Mouse (Mus musculus): ENCODE data around the gene Islr2. TPM values are rescaled to one million over a fixed set of nuclear protein-coding genes. Genes with fewer than 3 reads are reported as not detected.
A peak's percentile ranks its signal among the peaks of the same experiment; 100 is the strongest.
"Not testable (repeated sequence)": the region's sequence is repeated elsewhere in the genome, so short reads cannot be mapped to it uniquely, and the experiment has no call there.

Gene Islr2
- 0.43 TPM in 1 of 2 replicates, not detected in the other for polyA plus RNA-seq (2014; fragmentation: Nextera tagmentation; extraction: Ambion mirVana)

GRCm38 (mm10) chr9:58203516-58204447 is at the start of gene Islr2, which contains the start of gene Islr:
Gene Islr2 (minus strand): TSS chr9:58204319.
Gene Islr (minus strand): TSS chr9:58204306.
- no peaks in the 10 kb centered on the region for H3K36me3 ChIP-seq (ENCODE audit: control insufficient read depth, insufficient read depth, low read length)
- H3K4me3 ChIP-seq (ENCODE audit: low read depth, low read length), result peak within 1 kb of the TSS; percentile 41
- DNase-seq (ENCODE audit: low spot score) (peak; percentile 65), ATAC-seq (replicated peaks; ENCODE audit: low FRiP score) (peak; percentile 64; the same call in 1 of the 2 replicates)
- H3K27me3 ChIP-seq (replicated peaks; ENCODE audit: control insufficient read depth, insufficient read depth, low read length), result peaks cover 73% of the 10 kb centered on the region
- no peak within 1 kb of the TSS for H3K27ac ChIP-seq (ENCODE audit: low read depth, low read length)
- peaks cover 2% of the 10 kb centered on the region; the same call in 1 of the 2 replicates for H3K4me1 ChIP-seq (replicated peaks; ENCODE audit: control insufficient read depth, insufficient read depth, low read length)
- peak within 1 kb of the TSS; percentile 64 for H3K4me2 ChIP-seq
- H3K9me3 ChIP-seq (ENCODE audit: control insufficient read depth, low read length), result no peaks in the 10 kb centered on the region
- 3% methylated on average over 42 of the region's 42 CpGs for WGBS
- no peak within 1 kb of the TSS for H3K9ac ChIP-seq (ENCODE audit: low read depth, low read length)

GRCm38 (mm10) chr9:58253805-58254122 is 49.6 kb upstream of the Islr2 start:
- Histone ChIP-seq H3K4me3 (ENCODE audit: low read depth, low read length) (peak overlapping the region; percentile 66), H3K4me2 (peak overlapping the region; percentile 74), H3K27ac (ENCODE audit: low read depth, low read length) (0 out of 2 replicates have a peak overlapping the region, but pooled peaks have one; percentile 49), H3K9ac (ENCODE audit: low read depth, low read length) (peak overlapping the region; percentile 66), H3K4me1 (replicated peaks; ENCODE audit: control insufficient read depth, insufficient read depth, low read length) (peaks cover 17% of the 10 kb centered on the region)
- WGBS, result 63% methylated on average over 5 of the region's 5 CpGs
- not testable (repeated sequence) for H3K27me3 ChIP-seq (replicated peaks; ENCODE audit: control insufficient read depth, insufficient read depth, low read length); H3K9me3 ChIP-seq (ENCODE audit: control insufficient read depth, low read length); DNase-seq (ENCODE audit: low spot score); ATAC-seq (replicated peaks; ENCODE audit: low FRiP score); H3K36me3 ChIP-seq (ENCODE audit: control insufficient read depth, insufficient read depth, low read length)

- Histone ChIP-seq H3K4me3 (ENCODE audit: low read depth, low read length) (peak within 1 kb of the TSS; percentile 66), H3K27ac (ENCODE audit: low read depth, low read length) (0 out of 2 replicates have a peak within 1 kb of the TSS, but pooled peaks have one; percentile 49), H3K4me1 (replicated peaks; ENCODE audit: control insufficient read depth, insufficient read depth, low read length) (peaks cover 22% of the 10 kb centered on the region), H3K27me3 (replicated peaks; ENCODE audit: control insufficient read depth, insufficient read depth, low read length) (no peaks in the 10 kb centered on the region), H3K9ac (ENCODE audit: low read depth, low read length) (peak within 1 kb of the TSS; percentile 66), H3K36me3 (ENCODE audit: control insufficient read depth, insufficient read depth, low read length) (peaks cover 2% of the 10 kb centered on the region; the same call in 1 of the 2 replicates), H3K9me3 (ENCODE audit: control insufficient read depth, low read length) (no peaks in the 10 kb centered on the region), H3K4me2 (peak within 1 kb of the TSS; percentile 74)
- ATAC-seq (replicated peaks; ENCODE audit: low FRiP score), result peak; percentile 95
- peak; percentile 96 for DNase-seq (ENCODE audit: low spot score)
- under 1% methylated on average over 31 of the region's 31 CpGs for WGBS
These were observed 49.1 kb upstream of the Islr2 start, which contains the start of gene Stoml1 for GRCm38 (mm10) chr9:58253033-58253804. Gene Stoml1 (plus strand): TSS chr9:58253164.

GRCm38 (mm10) chr9:58250730-58251129 is 46.6 kb upstream of the Islr2 start:
- H3K27ac ChIP-seq (ENCODE audit: low read depth, low read length), result peak overlapping the region; percentile 64; the same call in 1 of the 2 replicates
- not testable (repeated sequence) for H3K4me3 ChIP-seq (ENCODE audit: low read depth, low read length); ATAC-seq (replicated peaks; ENCODE audit: low FRiP score); H3K27me3 ChIP-seq (replicated peaks; ENCODE audit: control insufficient read depth, insufficient read depth, low read length); H3K4me2 ChIP-seq; H3K36me3 ChIP-seq (ENCODE audit: control insufficient read depth, insufficient read depth, low read length); DNase-seq (ENCODE audit: low spot score); H3K9ac ChIP-seq (ENCODE audit: low read depth, low read length); H3K9me3 ChIP-seq (ENCODE audit: control insufficient read depth, low read length)
- peaks cover 32% of the 10 kb centered on the region for H3K4me1 ChIP-seq (replicated peaks; ENCODE audit: control insufficient read depth, insufficient read depth, low read length)
- 92% methylated on average over 1 of the region's 1 CpGs for WGBS

GRCm38 (mm10) chr9:58250322-58250721 is 46.2 kb upstream of the Islr2 start:
- no peak for ATAC-seq (replicated peaks; ENCODE audit: low FRiP score)
- no peak for DNase-seq (ENCODE audit: low spot score)
- peak overlapping the region; percentile 96; the same call in 1 of the 2 replicates for H3K27ac ChIP-seq (ENCODE audit: low read depth, low read length)
- H3K9me3 ChIP-seq (ENCODE audit: control insufficient read depth, low read length), result no peaks in the 10 kb centered on the region
- no peak overlapping the region; the same call in none of the 2 replicates for H3K9ac ChIP-seq (ENCODE audit: low read depth, low read length)
- no peaks in the 10 kb centered on the region for H3K36me3 ChIP-seq (ENCODE audit: control insufficient read depth, insufficient read depth, low read length)
- H3K4me3 ChIP-seq (ENCODE audit: low read depth, low read length), result peak overlapping the region; percentile 72
- WGBS, result 76% methylated on average over 8 of the region's 8 CpGs
- no peaks in the 10 kb centered on the region for H3K27me3 ChIP-seq (replicated peaks; ENCODE audit: control insufficient read depth, insufficient read depth, low read length)
- H3K4me1 ChIP-seq (replicated peaks; ENCODE audit: control insufficient read depth, insufficient read depth, low read length), result peaks cover 33% of the 10 kb centered on the region
- H3K4me2 ChIP-seq, result peak overlapping the region; percentile 89

GRCm38 (mm10) chr9:58249592-58250192 is 45.6 kb upstream of the Islr2 start, which contains the start of gene Pml:
Gene Pml (minus strand): TSS chr9:58249786.
- Histone ChIP-seq H3K27ac (ENCODE audit: low read depth, low read length) (peak within 1 kb of the TSS; percentile 96), H3K9me3 (ENCODE audit: control insufficient read depth, low read length) (no peaks in the 10 kb centered on the region), H3K27me3 (replicated peaks; ENCODE audit: control insufficient read depth, insufficient read depth, low read length) (no peaks in the 10 kb centered on the region), H3K4me1 (replicated peaks; ENCODE audit: control insufficient read depth, insufficient read depth, low read length) (peaks cover 37% of the 10 kb centered on the region), H3K36me3 (ENCODE audit: control insufficient read depth, insufficient read depth, low read length) (no peaks in the 10 kb centered on the region), H3K9ac (ENCODE audit: low read depth, low read length) (peak within 1 kb of the TSS; percentile 92), H3K4me3 (ENCODE audit: low read depth, low read length) (peak within 1 kb of the TSS; percentile 72), H3K4me2 (peak within 1 kb of the TSS; percentile 89)
- WGBS, result 2% methylated on average over 16 of the region's 16 CpGs
- ATAC-seq (replicated peaks; ENCODE audit: low FRiP score) (peak; percentile 68), DNase-seq (ENCODE audit: low spot score) (peak; percentile 78)

GRCm38 (mm10) chr9:58248746-58249413 is 44.8 kb upstream of the Islr2 start:
- peak overlapping the region; percentile 89 for H3K4me2 ChIP-seq
- no peaks in the 10 kb centered on the region for H3K9me3 ChIP-seq (ENCODE audit: control insufficient read depth, low read length)
- no peaks in the 10 kb centered on the region for H3K27me3 ChIP-seq (replicated peaks; ENCODE audit: control insufficient read depth, insufficient read depth, low read length)
- H3K36me3 ChIP-seq (ENCODE audit: control insufficient read depth, insufficient read depth, low read length), result no peaks in the 10 kb centered on the region
- 18% methylated on average over 7 of the region's 7 CpGs for WGBS
- ATAC-seq (replicated peaks; ENCODE audit: low FRiP score) (no peak), DNase-seq (ENCODE audit: low spot score) (no peak)
- H3K4me3 ChIP-seq (ENCODE audit: low read depth, low read length), result peak overlapping the region; percentile 72
- peak overlapping the region; percentile 96 for H3K27ac ChIP-seq (ENCODE audit: low read depth, low read length)
- H3K4me1 ChIP-seq (replicated peaks; ENCODE audit: control insufficient read depth, insufficient read depth, low read length), result peaks cover 41% of the 10 kb centered on the region
- H3K9ac ChIP-seq (ENCODE audit: low read depth, low read length), result peak overlapping the region; percentile 92
